Mouse (Mus musculus) spleen, embryonic (tissue): Measurements from ENCODE around the gene Fmr1.
"Not testable (repeated sequence)": the region's sequence is repeated elsewhere in the genome, so short reads cannot be mapped to it uniquely, and the experiment has no call there.

ENCODE experiments used
- CTCF ChIA-PET: fragments of 350-600 bp; sonication (Branson Sonifier 250); formaldehyde crosslinking; loops from one replicate; lab custom pipeline; 2022; lab: Charles Lee

Gene Fmr1

DNA sequence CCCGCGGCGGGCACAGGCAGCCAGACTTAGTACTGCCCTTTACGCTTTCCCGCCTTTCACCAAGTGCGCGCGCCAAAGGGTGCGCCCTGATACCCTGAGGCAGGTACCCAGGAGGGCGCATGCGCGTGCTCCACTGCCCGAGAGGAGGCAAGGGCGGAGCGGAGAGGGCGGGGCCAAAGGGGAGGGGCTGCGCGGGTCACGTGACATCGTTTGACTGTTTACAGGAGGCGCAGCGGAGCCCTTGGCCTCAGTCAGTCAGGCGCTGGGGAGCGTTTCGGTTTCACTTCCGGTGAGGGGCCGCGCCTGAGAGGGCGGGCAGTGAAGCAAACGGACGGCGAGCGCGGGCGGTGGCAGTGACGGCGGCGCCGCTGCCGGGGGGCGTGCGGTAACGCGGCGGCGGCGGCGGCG is at the start of gene Fmr1:
Gene Fmr1, plus strand, starts transcription at position 209 of the 408 bp plus-strand sequence.
- CTCF ChIA-PET: no interaction called here

DNA sequence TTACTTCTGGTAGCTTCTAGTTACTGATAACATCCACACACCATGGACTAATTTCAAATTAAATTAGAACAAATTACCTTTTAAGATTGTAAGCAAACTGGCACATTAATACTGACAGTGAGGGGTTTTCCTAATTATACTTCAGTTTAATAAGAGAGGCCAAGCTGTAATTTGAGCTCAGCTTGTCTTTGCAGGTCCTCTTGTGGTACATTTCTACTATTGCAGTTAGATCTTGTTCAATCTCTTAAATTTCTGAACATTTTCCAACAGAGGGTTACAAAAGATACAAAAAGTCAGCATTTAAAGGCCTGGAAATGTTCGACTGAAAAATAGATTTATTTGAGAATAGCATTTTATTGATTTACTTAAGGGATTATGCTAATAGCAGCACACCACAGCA is 36.7 kb upstream of the Fmr1 start:
- CTCF ChIA-PET: no interaction called here

DNA sequence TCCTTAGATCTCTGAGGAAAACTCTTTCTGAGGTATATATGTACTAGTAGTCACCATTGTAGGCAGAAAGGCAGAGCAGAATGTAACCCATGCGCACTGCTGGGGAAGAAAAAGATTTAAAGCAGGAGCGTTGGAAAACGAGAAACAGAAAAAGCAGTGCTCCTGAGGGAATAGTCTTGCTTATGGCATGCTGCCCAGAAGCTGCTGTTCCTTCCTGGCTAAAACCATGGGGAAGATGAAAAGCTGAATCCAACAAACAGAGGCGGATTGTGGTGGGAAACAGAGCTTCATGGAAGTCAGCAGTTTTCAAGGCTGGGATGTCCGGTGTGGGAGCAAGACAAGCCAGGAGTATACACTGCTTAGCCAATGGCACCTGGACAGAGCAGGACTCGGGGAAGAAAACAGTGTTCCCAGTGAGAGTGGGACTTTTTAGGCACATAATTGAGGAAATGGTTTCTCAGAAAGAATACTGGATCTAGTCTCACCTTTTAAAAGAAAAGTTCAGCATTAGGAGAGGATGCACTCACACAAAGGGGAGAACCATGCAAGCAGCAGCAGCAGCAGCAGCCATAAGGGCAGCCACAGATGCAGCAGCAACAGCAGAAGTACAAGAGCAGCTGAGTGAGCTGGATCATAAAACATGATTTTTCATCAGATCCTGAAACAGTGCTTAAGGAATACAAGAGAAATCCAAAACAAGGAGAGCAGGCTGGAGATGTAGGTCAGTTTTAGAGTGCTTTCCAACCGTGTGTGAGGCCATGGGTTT is 33.0 kb upstream of the Fmr1 start:
- CTCF ChIA-PET: no interaction called here

DNA sequence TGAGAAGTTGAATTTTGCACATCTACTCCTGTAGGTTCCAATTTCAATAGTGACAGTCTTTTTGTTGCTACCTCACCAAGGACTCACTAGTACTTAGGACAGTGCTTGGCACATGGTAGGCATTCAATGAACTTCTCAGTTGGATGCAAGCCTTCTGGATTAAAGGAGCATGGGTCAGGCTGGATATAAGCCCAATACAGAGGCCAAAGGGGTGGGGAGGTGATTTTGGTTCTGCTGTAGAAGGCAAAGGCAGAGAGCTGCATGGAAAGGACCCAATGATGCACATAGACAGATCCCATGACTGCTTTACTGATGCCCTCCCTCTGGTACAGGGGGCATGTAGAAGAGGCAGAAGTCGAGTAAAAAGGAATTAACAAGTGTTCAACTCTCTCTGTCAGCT is 833 bp upstream of the Fmr1 start:
- CTCF ChIA-PET: no interaction called here

DNA sequence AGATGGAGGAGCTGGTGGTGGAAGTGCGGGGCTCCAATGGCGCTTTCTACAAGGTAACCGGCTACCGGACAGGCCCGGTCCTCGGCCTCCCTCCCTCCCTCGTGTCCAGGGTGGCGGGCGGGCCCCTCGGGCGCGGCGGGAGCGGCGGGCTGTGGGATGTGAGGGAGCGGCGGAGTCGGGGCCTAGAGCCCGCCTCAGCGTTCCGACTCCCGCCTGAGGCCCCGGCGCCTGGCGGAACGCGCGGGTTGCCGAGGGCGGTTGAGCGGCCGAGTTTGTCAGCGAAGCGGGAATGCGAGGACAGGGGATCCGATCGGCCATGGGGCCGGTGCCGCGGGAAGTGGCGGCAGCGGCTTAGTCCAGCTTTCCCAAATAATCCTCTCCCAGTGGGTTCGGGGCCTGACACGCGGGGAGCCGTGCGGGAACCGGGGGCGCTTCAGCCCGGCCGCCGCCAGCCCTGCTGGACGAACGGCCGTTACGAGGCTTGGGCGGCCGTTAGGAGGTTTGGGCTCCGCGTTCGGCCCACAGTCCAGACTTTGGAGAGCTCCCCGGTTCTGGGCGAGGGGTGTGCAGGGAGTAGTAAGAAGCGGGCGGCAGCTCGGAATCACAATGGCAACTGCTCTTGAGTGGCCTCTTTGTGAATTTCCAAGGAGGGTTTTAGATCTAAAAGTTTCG is 610 bp downstream of the Fmr1 start:
- CTCF ChIA-PET: no interaction called here

DNA sequence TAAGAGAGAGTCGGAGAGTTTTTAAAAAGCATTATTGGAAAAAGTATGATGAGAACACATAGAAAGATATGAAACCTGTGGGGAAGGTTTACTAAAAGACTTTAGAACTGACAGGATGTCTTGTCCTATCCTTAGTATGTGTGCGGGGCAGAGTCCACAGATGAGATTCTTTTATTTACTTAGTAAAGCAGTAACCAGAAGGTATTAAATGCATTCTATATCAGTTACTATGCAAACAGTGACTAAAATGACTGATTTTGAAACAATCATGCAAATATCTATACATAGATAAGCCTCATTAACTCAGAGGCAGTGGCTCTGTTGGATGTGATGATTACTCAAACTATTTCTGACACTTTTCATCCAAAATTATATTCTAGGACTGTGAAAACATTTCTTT is 6.4 kb downstream of the Fmr1 start:
- CTCF ChIA-PET: no interaction called here

DNA sequence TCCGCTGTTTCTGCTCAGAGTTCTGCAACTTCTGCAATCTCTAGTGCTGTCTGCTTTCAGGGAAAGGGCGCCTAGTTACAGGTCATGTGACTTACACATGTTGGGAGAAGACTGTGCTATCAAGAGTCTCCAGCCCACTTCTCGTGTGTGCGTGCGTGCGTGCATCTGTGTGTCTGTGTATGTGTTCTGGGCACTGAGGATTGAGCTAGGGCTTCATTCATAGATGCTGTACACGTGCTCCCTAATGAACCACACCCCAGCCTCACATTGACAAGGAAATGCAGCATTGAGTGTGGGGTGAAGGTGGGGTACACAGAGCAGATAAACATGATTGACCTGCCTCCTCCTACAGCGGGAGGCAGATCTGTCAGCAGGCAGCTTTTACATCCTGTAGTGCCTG is 13.6 kb downstream of the Fmr1 start:
- CTCF ChIA-PET: not testable (repeated sequence)

DNA sequence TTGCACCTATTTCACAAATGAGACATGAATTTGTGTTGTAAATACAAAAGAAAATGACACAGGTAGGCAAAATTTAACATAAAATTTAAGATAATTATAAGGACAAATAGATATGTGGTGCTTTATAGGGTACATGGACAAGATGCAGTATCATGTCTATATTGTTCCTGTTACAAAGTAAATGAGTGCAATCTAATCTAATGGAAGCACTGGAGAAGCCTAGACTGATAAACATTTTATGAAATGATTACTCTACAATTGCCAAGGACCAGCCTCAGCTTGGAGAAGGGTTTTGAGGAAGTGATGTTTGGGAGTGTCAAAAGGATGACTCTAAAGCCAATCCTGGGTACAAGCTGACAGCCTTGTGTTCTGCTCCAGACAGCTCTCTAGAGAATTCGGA is 58.6 kb downstream of the Fmr1 start:
- CTCF ChIA-PET: no interaction called here

DNA sequence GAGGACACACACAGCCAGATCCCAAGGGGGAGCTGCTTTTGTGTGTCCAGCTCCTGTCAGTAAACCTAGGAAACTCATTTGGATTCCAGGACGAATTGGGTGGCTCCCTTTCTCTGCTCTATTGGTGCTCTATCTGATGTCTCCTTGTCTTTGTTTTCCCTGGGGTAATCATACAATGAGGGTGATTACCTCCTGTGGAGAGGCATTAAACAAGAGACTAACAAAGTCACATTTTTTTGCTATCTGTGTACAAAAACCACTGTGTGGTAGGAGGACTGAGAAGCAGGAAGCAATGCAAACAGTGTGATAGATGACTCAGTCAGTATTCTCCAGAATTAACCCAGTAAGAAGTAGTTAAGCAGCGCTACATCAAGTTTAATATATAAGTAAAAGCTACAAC is 61.7 kb downstream of the Fmr1 start:
- CTCF ChIA-PET: no interaction called here

DNA sequence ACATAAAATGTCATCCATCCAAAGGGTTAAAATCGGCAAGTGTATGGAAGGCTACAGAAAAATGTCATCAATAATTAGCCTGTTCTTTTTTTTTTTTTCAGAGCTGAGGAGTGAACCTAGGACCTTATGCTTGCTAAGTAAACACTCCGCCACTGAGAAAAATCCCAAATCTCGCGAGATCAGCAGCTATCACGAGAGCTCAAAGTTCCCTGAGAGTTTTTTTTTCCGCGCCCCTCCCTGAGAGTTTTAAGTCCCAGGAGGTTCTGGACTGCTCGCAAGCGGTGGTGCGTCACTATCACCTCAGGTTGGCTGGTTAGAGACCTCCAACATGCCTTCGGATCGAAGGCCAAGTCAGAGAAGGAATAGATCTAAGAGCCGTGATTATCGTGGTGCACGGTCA is 83.3 kb downstream of the Fmr1 start, which contains the start of gene Fmr1nb:
Gene Fmr1nb, plus strand, starts transcription at position 234 of the 400 bp plus-strand sequence.
- CTCF ChIA-PET: no interaction called here
